Mouse (Mus musculus) bone marrow, adult 2 months (tissue): Measurements from ENCODE around the gene Cacna1c.

Source experiments
- CTCF ChIP-seq: fragments of 200-500 bp; IDR thresholded peaks from 2 replicates; pipeline ENCODE4 v1.5.1; 2011; ENCODE audit warnings: low read length, control low read depth; ENCODE audit not compliant: control insufficient read depth, insufficient read depth
- POLR2A ChIP-seq: fragments of 200-500 bp; IDR thresholded peaks from 2 replicates; pipeline ENCODE4 v1.6.1; 2011; ENCODE audit warnings: low read depth, mild to moderate bottlenecking, control low read depth, low read length, borderline replicate concordance; ENCODE audit not compliant: control insufficient read depth

DNA sequence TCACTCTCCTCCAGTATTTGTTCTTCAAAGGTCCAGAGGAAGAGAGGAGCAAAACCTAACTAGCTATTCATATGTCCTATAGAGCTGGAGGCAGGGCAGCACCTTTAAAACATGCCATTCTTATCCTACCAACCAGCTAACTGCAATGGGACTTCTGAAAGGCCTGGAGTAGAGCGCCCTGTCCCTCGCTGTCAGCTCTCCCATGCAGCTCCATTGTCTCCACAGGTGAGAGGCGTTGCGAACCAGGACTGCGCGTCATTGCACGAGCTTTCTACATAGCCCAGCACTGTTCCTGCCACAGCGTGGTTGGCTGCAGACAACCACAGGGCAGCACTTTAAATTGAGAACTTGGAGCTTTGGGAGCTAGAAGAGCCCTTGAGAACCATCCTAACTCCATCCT is 67.7 kb downstream of the Cacna1c start:
- TF ChIP-seq POLR2A = no peak
- TF ChIP-seq CTCF = no peak
